Mouse (Mus musculus) T-helper 17 cell (primary cell): ENCODE results near the gene Tstd2.

ENCODE experiments used
- in situ Hi-C, 2 experiments: fragments of 300-600 bp; cut with MboI, MseI; formaldehyde crosslinking; loops; 1 replicate in 1 of 2; 2 replicates in 1 of 2; pipeline ENCODE4 v1.15.1; 2025; ENCODE audit warnings: high pct_unique_total_duplicates in 2 of 2

Tstd2 gene

GRCm38 (mm10) chr4:46086718-46087426, 51.6 kb downstream of the Tstd2 start:
- in situ Hi-C loops = no loop called here

- in situ Hi-C loops = no loop called here
Measured at GRCm38 (mm10) chr4:46085223-46085811, 53.2 kb downstream of the Tstd2 start.

GRCm38 (mm10) chr4:46084416-46085172, 53.9 kb downstream of the Tstd2 start:
- in situ Hi-C loops = no loop called here

- in situ Hi-C loops = no loop called here
Measured at GRCm38 (mm10) chr4:46082555-46082954, 55.9 kb downstream of the Tstd2 start.

- in situ Hi-C loops = no loop called here
Measured at GRCm38 (mm10) chr4:46080261-46080660, 58.2 kb downstream of the Tstd2 start.

GRCm38 (mm10) chr4:46076892-46077291, 61.6 kb downstream of the Tstd2 start:
- in situ Hi-C loops = no loop called here

- in situ Hi-C loops = no loop called here
Measured at GRCm38 (mm10) chr4:46075664-46076063, 62.8 kb downstream of the Tstd2 start.

- in situ Hi-C loops = no loop called here
Measured at GRCm38 (mm10) chr4:46073736-46074135, 64.8 kb downstream of the Tstd2 start.

- in situ Hi-C loops = no loop called here
Measured at GRCm38 (mm10) chr4:46072631-46073030, 65.9 kb downstream of the Tstd2 start.

GRCm38 (mm10) chr4:46069851-46070482, 68.5 kb downstream of the Tstd2 start:
- in situ Hi-C loops = no loop called here

- in situ Hi-C loops = no loop called here
Measured at GRCm38 (mm10) chr4:46068573-46068972, 69.9 kb downstream of the Tstd2 start.

- in situ Hi-C loops = no loop called here
Measured at GRCm38 (mm10) chr4:46068060-46068459, 70.4 kb downstream of the Tstd2 start.

- in situ Hi-C loops = no loop called here
Measured at GRCm38 (mm10) chr4:46065695-46066340, 72.7 kb downstream of the Tstd2 start.

GRCm38 (mm10) chr4:46064961-46065360, 73.5 kb downstream of the Tstd2 start:
- in situ Hi-C loops = no loop called here
